Mouse (Mus musculus) CH12.LX (cell line): ENCODE measurements around the gene Gm20388. TPM values are rescaled to one million over a fixed set of nuclear protein-coding genes. Genes with fewer than 3 reads are reported as not detected.

Source experiments
- DNase-seq: peaks from one replicate; pipeline ENCODE4 v3.0.0-alpha.2; 2013; ENCODE audit errors: extremely low read depth
- H3K27ac ChIP-seq: 2 replicates; pipeline ENCODE4 v1.5.1; 2012; ENCODE audit warnings: low read depth, mild to moderate bottlenecking, control low read depth, moderate library complexity; ENCODE audit not compliant: insufficient read depth
- H3K27me3 ChIP-seq: replicated peaks from 2 replicates; pipeline ENCODE3; 2012; ENCODE audit warnings: inconsistent platforms
- H3K36me3 ChIP-seq, 2 experiments: replicated peaks in 1 of 2; 2 replicates each; pipeline versions ENCODE3 to v1.6.1; 2012; ENCODE audit warnings: inconsistent platforms in 1 of 2, low read length in 1 of 2, mild to moderate bottlenecking in 1 of 2, mixed read lengths in 1 of 2, moderate library complexity in 1 of 2; ENCODE audit not compliant: control insufficient read depth in 1 of 2, insufficient read depth in 1 of 2
- H3K4me1 ChIP-seq, 2 experiments: 2 replicates each; pipeline ENCODE4 v1.6.1; 2012; ENCODE audit warnings: inconsistent platforms in 1 of 2, moderate library complexity in 1 of 2; ENCODE audit not compliant: insufficient read depth in 2 of 2, control insufficient read depth in 1 of 2
- H3K4me2 ChIP-seq: 2 replicates; pipeline ENCODE4 v1.6.1; 2012; ENCODE audit warnings: low read depth, mild to moderate bottlenecking, control low read depth; ENCODE audit not compliant: poor library complexity, insufficient read depth, severe bottlenecking
- H3K4me3 ChIP-seq, 3 experiments: fragments of 150-350 bp in 1 of 3; sonication (generic) in 1 of 3; replicated peaks in 1 of 3; 2 replicates each; pipeline versions ENCODE3 to v1.5.1; 2011 to 2012; ENCODE audit warnings: low read depth in 2 of 3, low read length in 2 of 3, mild to moderate bottlenecking in 2 of 3, moderate library complexity in 2 of 3, control low read depth in 1 of 3, improper control_type of control experiment in 1 of 3, inconsistent platforms in 1 of 3, mixed read lengths in 1 of 3; ENCODE audit not compliant: poor library complexity in 1 of 3
- H3K79me2 ChIP-seq: replicated peaks from 2 replicates; pipeline ENCODE4 v1.6.1; 2012; ENCODE audit warnings: mild to moderate bottlenecking, moderate library complexity; ENCODE audit not compliant: control insufficient read depth, poor library complexity, insufficient read depth, severe bottlenecking; ENCODE audit errors: extremely low read depth
- H3K9ac ChIP-seq: 2 replicates; pipeline ENCODE4 v1.6.1; 2012; ENCODE audit warnings: low read depth, mild to moderate bottlenecking, control low read depth, moderate library complexity; ENCODE audit not compliant: insufficient read depth
- H3K9me3 ChIP-seq: replicated peaks from 2 replicates; pipeline ENCODE3; 2012; ENCODE audit warnings: low read length, inconsistent platforms, mixed read lengths
- BHLHE40 ChIP-seq: IDR thresholded peaks from 2 replicates; pipeline ENCODE4 v1.6.1; 2011; ENCODE audit warnings: mild to moderate bottlenecking, low read depth, low read length, improper control_type of control experiment
- CHD1 ChIP-seq: IDR thresholded peaks from 2 replicates; pipeline ENCODE4 v1.6.1; 2012; ENCODE audit warnings: low read depth, low read length, improper control_type of control experiment, inconsistent platforms
- CTCF ChIP-seq, 2 experiments: IDR thresholded peaks in 1 of 2; conservative IDR thresholded peaks in 1 of 2; 2 replicates each; pipeline ENCODE4 v1.5.1; 2011 to 2012; ENCODE audit warnings: low read depth in 2 of 2, low read length in 2 of 2, improper control_type of control experiment in 1 of 2, inconsistent platforms in 1 of 2, mild to moderate bottlenecking in 1 of 2, moderate library complexity in 1 of 2
- E2F4 ChIP-seq: IDR thresholded peaks from 2 replicates; pipeline ENCODE4 v1.6.1; 2011; ENCODE audit warnings: low read depth, low read length, improper control_type of control experiment; ENCODE audit not compliant: insufficient replicate concordance
- ELF1 ChIP-seq: IDR thresholded peaks from 2 replicates; pipeline ENCODE4 v1.6.1; 2014; ENCODE audit warnings: low read depth, mild to moderate bottlenecking, inconsistent platforms, low read length, improper control_type of control experiment
- GABPA ChIP-seq: IDR thresholded peaks from 2 replicates; pipeline ENCODE4 v1.6.1; 2012; ENCODE audit warnings: low read depth, low read length, improper control_type of control experiment, inconsistent platforms; ENCODE audit not compliant: insufficient replicate concordance
- JUN ChIP-seq: IDR thresholded peaks from 2 replicates; pipeline ENCODE4 v1.6.1; 2011; ENCODE audit warnings: low read depth, mild to moderate bottlenecking, low read length, improper control_type of control experiment, moderate library complexity; ENCODE audit not compliant: insufficient read depth
- KAT2A ChIP-seq: IDR thresholded peaks from 2 replicates; pipeline ENCODE4 v1.6.1; 2012; ENCODE audit warnings: low read length, improper control_type of control experiment, inconsistent platforms; ENCODE audit not compliant: insufficient replicate concordance
- MAX ChIP-seq: IDR thresholded peaks from 2 replicates; pipeline ENCODE4 v1.6.1; 2011; ENCODE audit warnings: low read length, improper control_type of control experiment
- MEF2A ChIP-seq: IDR thresholded peaks from 2 replicates; pipeline ENCODE4 v1.6.1; 2014; ENCODE audit warnings: low read depth, mild to moderate bottlenecking, inconsistent platforms, low read length, improper control_type of control experiment, borderline replicate concordance
- MXI1 ChIP-seq: IDR thresholded peaks from 2 replicates; pipeline ENCODE4 v1.6.1; 2011; ENCODE audit warnings: mild to moderate bottlenecking, low read depth, low read length, improper control_type of control experiment
- NELFE ChIP-seq: IDR thresholded peaks from 2 replicates; pipeline ENCODE4 v1.6.1; 2011; ENCODE audit warnings: low read depth, low read length, improper control_type of control experiment
- NRF1 ChIP-seq: IDR thresholded peaks from 2 replicates; pipeline ENCODE4 v1.6.1; 2014; ENCODE audit warnings: low read depth, mild to moderate bottlenecking, inconsistent platforms, low read length, improper control_type of control experiment, moderate library complexity
- PAX5 ChIP-seq: IDR thresholded peaks from 2 replicates; pipeline ENCODE4 v1.6.1; 2012; ENCODE audit warnings: low read length, inconsistent platforms, mixed read lengths
- POLR2AphosphoS2 ChIP-seq: IDR thresholded peaks from 2 replicates; pipeline ENCODE4 v1.6.1; 2011; ENCODE audit warnings: low read depth, low read length, improper control_type of control experiment
- RAD21 ChIP-seq: IDR thresholded peaks from 2 replicates; pipeline ENCODE4 v1.6.1; 2011; ENCODE audit warnings: low read depth, mild to moderate bottlenecking, low read length, improper control_type of control experiment, moderate library complexity
- RCOR1 ChIP-seq: conservative IDR thresholded peaks from 2 replicates; pipeline ENCODE4 v1.6.1; 2012; ENCODE audit warnings: low read depth, mild to moderate bottlenecking, inconsistent platforms, low read length, improper control_type of control experiment
- TBP ChIP-seq: conservative IDR thresholded peaks from 2 replicates; pipeline ENCODE4 v1.6.1; 2011; ENCODE audit warnings: low read depth, low read length, improper control_type of control experiment
- TCF12 ChIP-seq: IDR thresholded peaks from 2 replicates; pipeline ENCODE4 v1.6.1; 2014; ENCODE audit warnings: low read depth, mild to moderate bottlenecking, inconsistent platforms, low read length, improper control_type of control experiment
- ZKSCAN1 ChIP-seq: IDR thresholded peaks from 2 replicates; pipeline ENCODE4 v1.6.1; 2012; ENCODE audit warnings: low read depth, inconsistent platforms, low read length, improper control_type of control experiment, borderline replicate concordance
- ZNF384 ChIP-seq: IDR thresholded peaks from 2 replicates; pipeline ENCODE4 v1.6.1; 2012; ENCODE audit warnings: low read depth, low read length, improper control_type of control experiment, inconsistent platforms
- dilution Hi-C: fragments of 300-500 bp; cut with MboI; formaldehyde crosslinking; loops from 2 replicates; pipeline ENCODE4 v1.14.3; 2020; ENCODE audit warnings: low sequenced_read_pairs; ENCODE audit not compliant: extremely low pct_unique_long_range_greater_than_20kb, extremely low pct_ligation_motif_present
- in situ Hi-C: fragments of 300-500 bp; cut with MboI; formaldehyde crosslinking; loops from 3 replicates; pipeline ENCODE4 v1.14.3; 2019; ENCODE audit warnings: low sequenced_read_pairs, low pct_ligation_motif_present, low pct_unique_long_range_greater_than_20kb, mixed read lengths
- polyA plus RNA-seq: library from polyadenylated mRNA; unstranded; fragments of >175 nt; gene quantifications from 2 replicates; pipeline ENCODE4 v1.2.1, GENCODE M21; 2012; ENCODE audit warnings: low read depth; ENCODE audit not compliant: insufficient read length
- total RNA-seq, 2 experiments: library from RNA; depleted of rRNA; stranded (reverse); fragments of 300-350 nt in 1 of 2; fragments of >200 nt in 1 of 2; gene quantifications; 2 replicates each; pipeline ENCODE4 v1.2.3; 2012 to 2014

The Gm20388 gene
- total and polyA plus RNA-seq, 3 experiments, result 14.8 to 26.3 (median 22.2) TPM

- TF ChIP-seq MXI1, result no peak
- no peak for TF ChIP-seq CTCF (conservative IDR thresholded peaks at IDR 0.05 in 1 of 2, IDR thresholded peaks at IDR 0.05 in 1 of 2; ENCODE audit: low read depth in 2 of 2, low read length in 2 of 2)
- no peak for TF ChIP-seq GABPA
- no peak for TF ChIP-seq MAX
- TF ChIP-seq ZNF384, result no peak
- no peak for TF ChIP-seq BHLHE40
- TF ChIP-seq ZKSCAN1, result no peak
- no peak for TF ChIP-seq E2F4
- TF ChIP-seq RAD21, result no peak
- TF ChIP-seq KAT2A, result no peak
- TF ChIP-seq TCF12, result no peak
- TF ChIP-seq CHD1, result no peak
- no peak for TF ChIP-seq POLR2AphosphoS2
- no peak for TF ChIP-seq NRF1
- TF ChIP-seq RCOR1, result no peak
- TF ChIP-seq TBP, result no peak
- no peak for TF ChIP-seq MEF2A
- TF ChIP-seq ELF1, result no peak
- TF ChIP-seq, all 38 proteins: peak for 0
- no peak overlapping the region for H3K4me3 ChIP-seq
- in situ Hi-C loops (no loop called here), dilution Hi-C loops (no loop called here)
- no peak overlapping the region for H3K4me2 ChIP-seq
- H3K4me1 ChIP-seq, result no peaks in the 10 kb centered on the region
- no peaks in the 10 kb centered on the region for H3K9me3 ChIP-seq
- peaks cover 92% of the 10 kb centered on the region for H3K27me3 ChIP-seq
- H3K79me2 ChIP-seq, result no peaks in the 10 kb centered on the region
- H3K9ac ChIP-seq, result no peak overlapping the region
- DNase-seq, result no peak
- no peak overlapping the region for H3K27ac ChIP-seq
- no peaks in the 10 kb centered on the region for H3K36me3 ChIP-seq
Measured at GRCm38 (mm10) chr8:121296082-121296481, 1385.4 kb downstream of the Gm20388 start.

GRCm38 (mm10) chr8:121296597-121296996, 1386.0 kb downstream of the Gm20388 start:
- no peak overlapping the region for H3K4me3 ChIP-seq
- in situ Hi-C loops, result no loop called here
- H3K9ac ChIP-seq, result no peak overlapping the region
- H3K9me3 ChIP-seq, result no peaks in the 10 kb centered on the region
- no peak for DNase-seq
- no peak overlapping the region for H3K4me2 ChIP-seq
- no peaks in the 10 kb centered on the region for H3K36me3 ChIP-seq
- no peaks in the 10 kb centered on the region for H3K4me1 ChIP-seq
- H3K27ac ChIP-seq, result no peak overlapping the region
- H3K27me3 ChIP-seq, result peaks cover 89% of the 10 kb centered on the region
- no peaks in the 10 kb centered on the region for H3K79me2 ChIP-seq
- dilution Hi-C loops, result no loop called here
- TF ChIP-seq CTCF (conservative IDR thresholded peaks at IDR 0.05 in 1 of 2, IDR thresholded peaks at IDR 0.05 in 1 of 2; ENCODE audit: low read depth in 2 of 2, low read length in 2 of 2) (no peak), NELFE (no peak), RAD21 (no peak), GABPA (no peak), PAX5 (no peak), E2F4 (no peak), JUN (no peak)
